Mouse (Mus musculus): Measurements from ENCODE around the gene Plekhn1.

Plekhn1 gene

DNA sequence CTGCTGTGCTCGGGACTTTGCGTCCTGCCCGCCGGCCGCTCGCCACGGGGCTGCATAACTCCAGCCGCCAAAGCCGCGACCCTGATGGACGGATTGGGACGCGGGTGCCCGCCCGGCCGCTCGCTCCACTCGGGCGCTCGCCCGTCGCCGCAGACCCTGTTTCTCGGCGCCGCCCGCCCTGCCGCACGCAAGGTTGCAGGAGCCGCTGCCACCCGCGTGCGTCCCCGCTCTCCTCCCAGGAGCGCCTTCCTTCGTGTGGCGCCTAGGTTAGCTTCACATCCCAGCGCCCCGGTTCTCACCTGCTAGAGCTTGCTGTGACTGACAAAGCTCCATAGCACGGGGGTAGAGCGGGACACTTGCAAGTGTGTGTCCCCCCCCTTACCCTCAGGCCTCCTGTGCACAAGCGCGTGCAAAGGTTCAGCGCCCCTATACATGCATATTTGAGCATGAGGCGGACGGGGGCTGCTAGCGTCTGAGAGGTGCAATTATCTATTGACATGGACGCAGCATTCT lies at the start of gene Plekhn1:
Gene Plekhn1 (minus strand): TSS at position 157 of the 513 bp plus-strand sequence.
- in situ Hi-C loops (cut with MboI; ENCODE audit: low pct_unique_long_range_greater_than_20kb in 1 of 2, low sequenced_read_pairs in 2 of 2, unreplicated experiment in 1 of 2): no loop called here

DNA sequence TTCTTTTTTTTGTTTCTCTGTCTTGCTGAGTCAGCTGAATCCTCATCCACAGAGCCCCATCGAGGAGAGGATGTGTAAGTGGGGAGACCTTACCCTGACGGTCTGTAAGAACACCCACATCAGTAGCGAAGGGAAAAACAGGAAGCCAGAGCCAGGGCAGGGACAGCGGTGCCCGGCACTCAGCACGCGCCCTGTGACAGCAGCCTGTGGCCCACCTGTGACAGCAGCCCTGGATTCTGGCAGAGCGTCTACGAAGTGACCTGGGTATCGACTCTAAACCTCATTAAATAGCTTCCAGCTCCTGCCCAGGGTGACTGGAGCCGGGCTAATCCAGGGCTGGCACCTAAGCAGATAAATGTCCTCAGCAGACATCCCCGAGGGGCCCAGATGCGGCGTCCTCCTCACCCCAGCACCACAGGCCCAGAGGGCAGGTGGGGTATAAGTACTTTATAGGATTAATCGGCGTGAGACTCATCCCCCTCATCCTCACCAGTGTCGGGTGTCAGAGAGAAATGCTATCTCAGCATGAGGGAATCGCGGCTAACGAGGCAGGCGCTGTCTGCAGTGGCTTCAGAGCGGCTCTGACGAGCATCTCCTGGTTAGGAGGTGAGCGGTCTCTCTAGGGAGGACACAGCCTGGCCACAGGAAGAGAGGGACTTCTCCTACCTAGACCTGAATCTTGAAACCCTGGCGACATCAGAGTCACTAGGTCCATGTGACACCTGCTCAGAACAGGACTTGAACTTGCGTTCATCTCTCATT lies 20.6 kb upstream of the Plekhn1 start, which contains the start of gene Samd11:
Gene Samd11 (minus strand): TSS at position 580 of the 762 bp plus-strand sequence.
- in situ Hi-C loops (cut with MboI; ENCODE audit: low pct_unique_long_range_greater_than_20kb in 1 of 2, low sequenced_read_pairs in 2 of 2, unreplicated experiment in 1 of 2): no loop called here

DNA sequence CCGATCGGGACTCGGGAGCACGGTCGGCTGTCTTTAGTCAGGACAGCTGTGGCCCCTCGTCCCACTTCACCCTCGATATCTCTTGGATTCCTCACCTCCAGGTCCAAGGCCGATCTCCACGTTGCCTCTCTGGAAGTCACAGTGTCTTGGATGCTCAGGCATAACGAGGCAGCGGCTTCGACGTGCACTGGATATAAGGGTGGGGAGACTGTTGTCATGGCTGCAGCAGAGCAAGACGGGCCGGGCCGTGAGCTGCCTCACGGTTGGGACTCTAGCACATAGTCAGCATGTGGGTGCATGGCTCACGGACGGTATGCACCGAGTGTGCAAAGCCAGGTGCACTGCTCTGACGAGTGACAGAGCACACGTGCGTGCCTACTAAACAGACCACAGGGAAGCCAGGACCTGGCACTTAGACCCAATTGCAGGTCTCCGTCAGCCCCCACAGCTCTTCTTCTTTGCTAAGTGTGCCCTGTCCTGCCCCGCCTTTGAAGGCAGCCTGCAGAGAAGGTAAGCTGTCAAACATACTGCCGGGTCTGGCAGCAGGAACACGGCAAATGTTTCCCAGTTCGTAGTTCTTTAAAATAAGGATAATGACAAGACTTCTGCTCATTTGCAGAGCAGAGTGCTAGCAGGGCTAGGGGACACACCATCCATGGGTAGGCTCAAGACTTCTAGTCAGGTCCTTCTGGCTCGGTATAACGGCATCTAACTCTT lies 19.9 kb upstream of the Plekhn1 start:
- in situ Hi-C loops (cut with MboI; ENCODE audit: low pct_unique_long_range_greater_than_20kb in 1 of 2, low sequenced_read_pairs in 2 of 2, unreplicated experiment in 1 of 2): no loop called here

DNA sequence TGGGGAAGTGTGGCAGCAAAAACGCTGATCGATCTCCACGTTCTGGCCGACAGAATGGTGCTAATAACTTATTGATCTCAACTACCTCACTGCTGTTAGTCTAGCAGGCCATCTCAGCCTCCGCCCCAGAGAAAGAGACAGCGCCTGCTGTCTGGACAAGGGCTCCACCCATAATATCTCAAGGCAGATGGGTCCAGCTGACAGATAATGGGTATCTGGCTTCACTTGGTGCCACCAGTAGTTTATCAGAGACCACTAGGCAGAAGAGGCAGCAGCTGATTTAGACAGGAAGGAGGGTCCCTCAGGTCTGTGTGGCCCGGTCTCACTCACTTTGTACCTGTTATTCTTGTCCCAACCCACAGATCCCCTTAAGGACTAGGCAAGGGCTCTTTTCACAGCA lies 18.4 kb upstream of the Plekhn1 start:
- in situ Hi-C loops (cut with MboI; ENCODE audit: low pct_unique_long_range_greater_than_20kb in 1 of 2, low sequenced_read_pairs in 2 of 2, unreplicated experiment in 1 of 2): no loop called here

DNA sequence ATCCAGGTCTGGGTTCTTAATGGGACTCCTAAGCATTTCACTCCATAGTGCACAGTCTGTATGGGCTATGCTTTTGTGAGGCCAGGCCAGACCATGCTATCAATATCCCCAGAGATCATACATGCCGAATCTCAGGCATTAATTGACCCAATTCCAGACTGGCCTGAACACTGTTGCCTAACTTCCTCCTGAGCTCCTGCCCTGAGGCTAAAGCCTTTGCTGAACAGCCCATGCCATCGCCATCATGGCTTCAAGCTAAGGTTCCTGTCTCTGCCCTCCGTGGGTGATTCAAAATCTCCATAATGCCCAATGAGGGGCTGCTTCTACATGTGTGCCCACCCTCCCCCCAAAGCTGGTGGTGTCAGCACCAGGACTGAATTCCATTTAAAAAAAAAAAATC lies 18.0 kb upstream of the Plekhn1 start:
- in situ Hi-C loops (cut with MboI; ENCODE audit: low pct_unique_long_range_greater_than_20kb in 1 of 2, low sequenced_read_pairs in 2 of 2, unreplicated experiment in 1 of 2): no loop called here

DNA sequence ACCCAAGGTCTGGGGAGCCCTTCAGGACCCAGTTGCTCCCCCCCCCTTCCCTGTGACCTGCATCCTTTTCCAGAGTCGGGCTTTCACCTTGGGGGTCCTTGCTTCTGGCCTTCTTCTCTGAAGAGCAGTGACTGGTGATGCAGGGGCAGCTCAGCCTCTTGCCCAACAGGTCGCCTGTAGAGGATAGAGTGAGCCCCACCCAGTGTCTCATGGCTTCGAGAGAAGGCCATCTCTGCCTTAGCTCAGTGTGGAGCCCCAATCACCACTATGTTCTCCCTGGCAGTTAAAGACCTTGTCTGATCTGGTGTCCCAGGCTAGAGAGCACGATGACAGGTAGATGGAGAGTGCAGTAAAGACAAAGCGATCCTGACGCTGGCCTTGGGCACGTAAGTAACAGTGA lies 17.5 kb upstream of the Plekhn1 start:
- in situ Hi-C loops (cut with MboI; ENCODE audit: low pct_unique_long_range_greater_than_20kb in 1 of 2, low sequenced_read_pairs in 2 of 2, unreplicated experiment in 1 of 2): no loop called here

DNA sequence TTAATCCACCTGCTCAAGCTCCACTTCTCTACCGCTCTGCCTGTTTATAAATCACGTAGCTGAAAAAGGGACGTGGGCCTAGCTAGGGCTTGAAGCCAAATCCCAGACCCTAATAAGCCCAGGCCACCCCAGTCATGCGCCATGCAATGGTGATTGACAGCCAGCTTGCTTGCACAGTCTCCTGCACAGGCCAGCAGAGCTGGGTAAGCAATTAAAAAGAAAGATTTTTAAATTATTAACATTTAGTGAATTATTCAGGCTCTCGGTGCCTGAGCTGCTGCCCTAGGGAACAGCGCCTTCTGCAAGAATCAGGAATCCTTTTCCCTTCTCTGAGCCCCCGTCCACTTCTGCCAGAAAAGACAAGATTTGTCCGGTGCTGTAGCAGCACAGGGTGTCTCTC lies 16.4 kb upstream of the Plekhn1 start:
- in situ Hi-C loops (cut with MboI; ENCODE audit: low pct_unique_long_range_greater_than_20kb in 1 of 2, low sequenced_read_pairs in 2 of 2, unreplicated experiment in 1 of 2): no loop called here

DNA sequence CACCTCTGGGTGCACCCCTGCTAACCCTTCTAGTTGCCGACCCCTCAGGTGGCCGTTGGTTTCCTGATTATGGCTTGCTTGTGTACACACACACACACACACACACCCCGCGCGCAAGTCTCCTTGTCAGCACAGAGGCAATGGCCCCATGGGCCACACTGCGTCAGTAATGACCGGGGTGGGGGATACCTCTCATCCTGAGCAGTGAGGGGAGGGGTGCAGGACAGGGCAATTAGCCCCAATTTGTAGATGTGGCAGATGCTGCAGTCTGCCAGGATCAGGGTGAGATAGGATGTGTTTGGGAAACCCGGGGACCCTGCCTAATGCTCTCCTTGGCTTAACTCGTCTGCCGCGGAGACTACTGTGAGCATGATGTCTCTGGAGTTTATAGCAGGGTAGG lies 14.9 kb upstream of the Plekhn1 start:
- in situ Hi-C loops (cut with MboI; ENCODE audit: low pct_unique_long_range_greater_than_20kb in 1 of 2, low sequenced_read_pairs in 2 of 2, unreplicated experiment in 1 of 2): no loop called here

DNA sequence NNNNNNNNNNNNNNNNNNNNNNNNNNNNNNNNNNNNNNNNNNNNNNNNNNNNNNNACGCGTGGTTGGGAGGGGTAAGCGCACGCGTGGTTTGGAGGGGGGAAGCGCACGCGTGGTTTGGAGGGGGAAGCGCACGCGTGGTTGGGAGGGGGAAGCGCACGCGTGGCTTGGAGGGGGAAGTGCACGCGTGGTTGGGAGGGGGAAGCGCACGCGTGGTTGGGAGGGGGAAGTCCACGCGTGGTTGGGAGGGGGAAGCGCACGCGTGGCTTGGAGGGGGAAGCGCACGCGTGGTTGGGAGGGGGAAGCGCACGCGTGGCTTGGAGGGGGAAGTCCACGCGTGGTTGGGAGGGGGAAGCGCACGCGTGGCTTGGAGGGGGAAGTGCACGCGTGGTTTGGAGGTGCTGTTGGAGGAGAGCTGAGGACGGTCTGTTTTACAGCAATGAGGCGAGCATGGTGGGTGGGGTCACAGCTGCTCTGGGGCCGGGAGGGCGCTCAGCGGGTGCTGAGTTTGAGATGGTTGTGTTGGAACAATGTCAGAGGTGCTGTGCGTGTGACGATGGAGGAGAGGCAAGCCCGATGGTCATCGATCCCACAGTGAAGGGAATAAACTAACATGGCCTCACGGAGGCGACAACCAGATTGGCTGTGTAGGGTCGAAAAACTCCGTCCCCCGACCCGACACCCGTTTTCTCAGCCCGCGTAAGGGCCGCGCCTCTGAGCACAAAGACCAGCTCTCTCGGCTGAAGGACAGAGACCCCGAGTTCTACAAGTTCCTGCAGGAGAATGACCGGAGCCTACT lies 2.2 kb upstream of the Plekhn1 start:
- in situ Hi-C loops (cut with MboI; ENCODE audit: low pct_unique_long_range_greater_than_20kb in 1 of 2, low sequenced_read_pairs in 2 of 2, unreplicated experiment in 1 of 2): no loop called here

DNA sequence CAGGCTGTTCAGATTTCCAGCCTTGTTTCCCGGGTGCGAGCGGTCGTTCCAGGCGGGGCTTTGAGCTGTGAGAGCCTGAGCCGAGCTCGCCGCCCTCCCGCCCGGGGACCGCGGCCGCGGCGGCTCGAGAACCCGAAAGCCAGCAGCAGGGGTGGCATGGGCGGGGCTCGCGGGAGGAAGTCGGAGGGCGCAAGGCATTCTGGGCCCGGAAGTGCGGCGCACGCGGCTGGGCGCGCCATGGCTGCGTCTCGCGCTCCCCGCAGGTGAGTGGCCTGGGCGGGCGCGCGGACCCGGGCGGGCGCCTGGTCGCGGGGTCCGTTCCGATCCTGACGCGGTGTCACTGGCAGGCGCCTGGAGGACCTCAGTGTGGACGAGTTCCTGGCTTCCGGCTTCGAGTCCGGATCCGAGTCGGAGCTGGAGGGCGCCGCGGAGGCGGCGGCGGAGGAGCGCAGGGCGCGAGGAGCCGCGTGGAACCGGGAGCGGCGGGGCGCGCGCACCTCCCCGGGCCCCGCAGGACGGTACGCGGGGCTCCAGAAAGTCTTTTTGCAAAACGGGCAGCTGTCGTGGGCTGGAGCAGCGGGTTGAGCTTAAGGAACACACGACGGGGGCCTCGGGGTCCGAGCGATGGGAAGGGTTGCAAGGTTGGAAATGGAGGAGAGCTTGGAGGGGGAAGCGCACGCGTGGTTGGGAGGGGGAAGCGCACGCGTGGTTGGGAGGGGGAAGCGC lies 1.3 kb upstream of the Plekhn1 start, which contains the start of gene Noc2l:
Gene Noc2l (plus strand): TSS at position 203 of the 726 bp plus-strand sequence.
- in situ Hi-C loops (cut with MboI; ENCODE audit: low pct_unique_long_range_greater_than_20kb in 1 of 2, low sequenced_read_pairs in 2 of 2, unreplicated experiment in 1 of 2): no loop called here

DNA sequence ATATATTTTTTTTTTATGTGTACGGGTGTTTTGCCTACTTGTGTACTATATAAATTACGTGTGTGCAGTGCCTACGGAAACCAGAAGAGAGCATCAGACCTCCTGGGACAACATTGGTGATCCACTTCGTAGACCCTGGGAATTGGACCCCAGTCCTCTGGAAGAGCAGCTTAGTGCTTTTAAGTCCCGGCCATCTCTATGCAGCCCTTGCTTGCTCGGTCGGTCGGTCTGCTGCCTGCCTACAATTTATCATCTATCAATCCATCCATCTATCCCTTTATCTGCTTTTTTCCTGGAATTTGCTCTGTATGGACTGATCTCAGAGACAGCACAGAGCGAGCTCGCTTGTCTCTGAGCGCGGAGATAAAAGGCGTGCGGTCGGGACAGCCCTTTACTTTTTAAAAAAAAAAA lies 708 bp upstream of the Plekhn1 start:
- in situ Hi-C loops (cut with MboI; ENCODE audit: low pct_unique_long_range_greater_than_20kb in 1 of 2, low sequenced_read_pairs in 2 of 2, unreplicated experiment in 1 of 2): no loop called here

DNA sequence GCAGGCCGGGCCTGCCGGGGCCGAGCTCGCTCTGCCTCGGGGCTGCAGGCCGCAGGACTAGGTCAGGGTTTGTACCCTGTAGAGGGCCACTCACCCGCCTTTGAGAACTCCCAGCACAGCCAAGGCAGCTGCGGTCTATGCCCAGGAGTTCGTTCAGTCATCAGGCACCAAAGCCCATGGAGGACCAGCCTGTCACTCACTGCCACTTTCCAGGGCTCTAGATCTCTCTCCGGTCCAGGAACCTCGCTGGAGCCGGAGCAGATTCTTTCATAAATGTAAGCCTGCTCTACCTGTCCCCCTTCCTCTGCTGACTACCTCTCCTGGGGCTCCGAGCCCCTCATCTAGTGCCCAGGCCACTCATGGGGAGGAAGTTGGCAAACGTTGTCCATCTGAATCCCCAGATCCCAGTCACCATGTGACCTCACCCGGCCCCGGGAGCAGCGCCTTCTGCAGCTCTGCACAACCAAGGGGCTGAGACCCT lies 596 bp downstream of the Plekhn1 start:
- in situ Hi-C loops (cut with MboI; ENCODE audit: low pct_unique_long_range_greater_than_20kb in 1 of 2, low sequenced_read_pairs in 2 of 2, unreplicated experiment in 1 of 2): no loop called here

DNA sequence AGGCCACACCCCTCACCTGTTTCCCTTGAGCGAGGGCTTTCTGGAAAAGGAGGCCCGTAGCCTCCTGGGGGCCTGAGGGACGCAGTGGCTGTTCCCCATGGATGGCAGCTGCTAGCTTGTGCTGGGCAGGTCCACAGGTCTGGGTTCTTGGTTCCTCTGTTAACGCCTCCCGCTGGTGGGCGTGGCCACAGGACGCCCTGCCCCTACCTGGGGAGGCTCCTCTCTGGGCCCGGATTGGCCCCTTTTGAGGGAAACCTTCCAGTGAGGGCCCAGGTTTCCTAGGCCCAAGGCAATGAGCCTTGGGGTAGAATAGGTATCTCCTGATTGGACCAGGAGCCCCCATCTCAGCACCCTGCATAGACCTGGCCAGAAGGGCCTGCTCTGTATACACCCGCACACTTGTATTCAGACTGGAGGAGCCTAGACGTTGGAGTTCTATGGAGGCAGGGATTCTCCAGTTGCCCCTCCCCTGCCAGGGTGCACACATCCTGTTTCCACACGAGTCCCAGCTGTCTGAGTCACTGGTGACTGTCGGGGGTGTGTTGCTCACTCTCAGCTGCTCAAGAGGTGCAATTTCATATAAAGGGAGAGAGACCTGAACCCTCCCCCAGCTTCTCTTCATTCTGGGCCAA lies 6.1 kb downstream of the Plekhn1 start:
- in situ Hi-C loops (cut with MboI; ENCODE audit: low pct_unique_long_range_greater_than_20kb in 1 of 2, low sequenced_read_pairs in 2 of 2, unreplicated experiment in 1 of 2): no loop called here

DNA sequence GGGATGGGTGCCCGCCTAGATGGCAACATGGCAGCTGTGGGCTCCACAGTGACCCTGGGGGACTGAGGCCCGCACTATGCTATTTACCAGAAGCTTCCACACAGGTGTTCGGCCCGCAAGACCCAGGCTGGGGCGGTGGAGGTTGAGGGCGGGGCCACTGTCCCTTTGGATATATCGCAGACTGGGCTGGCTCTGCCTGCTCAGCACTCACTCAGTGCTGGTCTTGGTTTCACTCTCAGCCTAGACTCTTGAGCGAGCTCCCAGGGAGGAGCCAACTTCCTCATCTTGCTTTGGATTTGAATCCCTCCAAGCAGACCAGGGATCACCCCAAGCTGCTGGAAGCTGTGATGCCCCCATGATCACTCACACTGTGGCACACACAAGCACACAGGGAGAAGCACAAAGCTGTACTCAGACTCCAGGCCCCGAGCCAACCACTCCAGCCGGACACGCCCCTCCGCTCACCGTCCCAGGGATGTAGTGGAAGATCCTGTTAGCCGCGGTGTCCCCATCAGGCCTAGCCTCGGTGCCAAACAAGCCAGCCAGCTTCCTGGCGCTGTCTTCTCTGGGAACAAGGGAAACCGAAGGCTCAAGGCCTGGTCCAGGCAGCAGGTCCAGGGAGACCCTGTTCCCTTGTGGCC lies 6.8 kb downstream of the Plekhn1 start:
- in situ Hi-C loops (cut with MboI; ENCODE audit: low pct_unique_long_range_greater_than_20kb in 1 of 2, low sequenced_read_pairs in 2 of 2, unreplicated experiment in 1 of 2): no loop called here

DNA sequence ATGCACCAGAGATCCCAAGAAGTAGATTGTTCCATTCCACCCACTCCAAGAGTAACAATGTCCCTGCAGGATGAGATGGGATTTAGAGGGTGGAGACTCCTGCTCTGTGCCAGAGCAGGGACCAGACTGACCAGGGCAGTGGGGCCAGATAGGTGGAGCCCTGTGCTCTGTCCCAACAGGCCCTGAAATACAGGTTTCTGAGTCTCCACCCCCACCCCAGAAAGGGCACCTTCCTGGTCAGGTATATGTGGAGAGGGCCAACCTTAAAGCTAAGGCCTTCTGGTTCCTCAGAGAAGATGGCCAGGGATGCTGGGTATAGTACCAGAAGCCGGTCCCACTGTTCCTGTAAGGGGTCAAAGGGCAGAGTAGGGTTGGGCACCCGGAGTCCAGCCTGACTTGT lies 10.4 kb downstream of the Plekhn1 start:
- in situ Hi-C loops (cut with MboI; ENCODE audit: low pct_unique_long_range_greater_than_20kb in 1 of 2, low sequenced_read_pairs in 2 of 2, unreplicated experiment in 1 of 2): loop anchor here in 1 of 2 experiments (5.0 kb wide), 1 partner anchor 97 kb away; no protein-coding TSS in a partner anchor

DNA sequence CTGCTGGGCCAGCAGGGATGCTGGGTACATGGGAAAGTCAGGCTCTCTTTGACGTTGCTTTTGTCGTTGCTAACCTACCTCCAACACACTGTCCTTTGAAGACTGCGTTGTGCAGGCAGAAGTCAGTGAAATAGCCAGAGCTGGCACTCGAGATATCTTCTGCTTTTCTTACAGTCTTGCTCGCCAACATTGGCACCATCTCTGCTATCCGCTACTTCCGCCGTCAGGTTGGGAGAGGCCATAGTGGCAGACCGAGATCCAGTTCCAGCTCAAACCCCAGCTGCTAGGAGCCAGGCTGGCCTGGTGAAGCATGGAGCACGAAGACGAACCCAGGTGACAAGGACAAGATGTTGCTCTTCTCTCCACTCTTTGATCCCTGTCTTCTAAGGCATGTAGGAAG lies 14.7 kb downstream of the Plekhn1 start:
- in situ Hi-C loops (cut with MboI; ENCODE audit: low pct_unique_long_range_greater_than_20kb in 1 of 2, low sequenced_read_pairs in 2 of 2, unreplicated experiment in 1 of 2): loop anchor here in 1 of 2 experiments (5.0 kb wide), 1 partner anchor 93 kb away; no protein-coding TSS in a partner anchor

DNA sequence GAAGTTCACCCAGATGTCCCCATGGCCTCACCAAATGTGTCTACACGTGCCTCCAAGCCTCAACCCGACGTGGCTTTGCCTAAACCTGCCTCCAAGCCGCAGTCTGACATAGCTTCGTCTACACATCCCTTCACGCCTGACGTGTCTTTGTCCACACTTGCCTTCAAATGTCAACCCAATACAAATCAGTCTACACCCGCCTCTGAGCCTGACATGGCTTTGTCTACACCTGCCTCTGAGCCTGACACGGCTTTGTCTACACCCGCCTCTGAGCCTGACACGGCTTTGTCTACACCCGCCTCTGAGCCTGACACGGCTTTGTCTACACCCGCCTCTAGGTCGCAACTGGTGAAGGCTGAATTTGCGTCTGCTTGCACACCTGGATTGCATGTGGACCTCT lies 16.8 kb downstream of the Plekhn1 start:
- in situ Hi-C loops (cut with MboI; ENCODE audit: low pct_unique_long_range_greater_than_20kb in 1 of 2, low sequenced_read_pairs in 2 of 2, unreplicated experiment in 1 of 2): no loop called here
